Mouse (Mus musculus) kidney, adult 2 months (tissue): Measurements from ENCODE around the gene Adck2.

ENCODE experiments used
- CTCF ChIP-seq: fragments of 200-500 bp; conservative IDR thresholded peaks from 2 replicates; pipeline ENCODE4 v1.5.1; 2011; ENCODE audit warnings: low read depth, mild to moderate bottlenecking, control low read depth, low read length, moderate library complexity, mixed read lengths; ENCODE audit not compliant: insufficient read depth, insufficient read length
- POLR2A ChIP-seq: fragments of 200-500 bp; IDR thresholded peaks from one replicate; pipeline ENCODE4 v1.6.1; 2011; ENCODE audit warnings: low read depth, low read length, control low read depth

- TF ChIP-seq POLR2A (no peak), CTCF (no peak)
Measured at GRCm38 (mm10) chr6:39536621-39537020, 37.1 kb upstream of the Adck2 start.
